Mouse (Mus musculus) ES-E14 (cell line): ENCODE measurements around the gene Mettl24. TPM values are rescaled to one million over a fixed set of nuclear protein-coding genes. Genes with fewer than 3 reads are reported as not detected.
A peak's percentile ranks its signal among the peaks of the same experiment; 100 is the strongest.

Source experiments
- DNase-seq: peaks from one replicate; pipeline ENCODE4 v3.0.0-alpha.2; 2013; ENCODE audit warnings: low read depth, low spot score
- H3K27ac ChIP-seq: 2 replicates; pipeline ENCODE4 v1.5.1; 2012; ENCODE audit warnings: low read depth, mild to moderate bottlenecking, low read length, moderate library complexity, mixed read lengths; ENCODE audit not compliant: poor library complexity, insufficient read depth, severe bottlenecking
- H3K36me3 ChIP-seq: 2 replicates; pipeline ENCODE4 v1.6.1; 2012; ENCODE audit warnings: mild to moderate bottlenecking, low read length, moderate library complexity, mixed read lengths; ENCODE audit not compliant: control insufficient read depth, poor library complexity, insufficient read depth, severe bottlenecking
- H3K4me1 ChIP-seq, 2 experiments: fragments of 150-350 bp in 1 of 2; sonication (generic) in 1 of 2; 2 replicates each; pipeline ENCODE4 v1.6.1; 2012; ENCODE audit warnings: low read length in 2 of 2, mild to moderate bottlenecking in 1 of 2, mixed read lengths in 1 of 2; ENCODE audit not compliant: control insufficient read depth in 2 of 2, insufficient read depth in 2 of 2, poor library complexity in 1 of 2
- H3K4me3 ChIP-seq, 2 experiments: fragments of 150-350 bp in 1 of 2; sonication (generic) in 1 of 2; 2 replicates each; pipeline ENCODE4 v1.5.1; 2012; ENCODE audit warnings: low read length in 2 of 2, low read depth in 1 of 2, mild to moderate bottlenecking in 1 of 2, mixed read lengths in 1 of 2; ENCODE audit not compliant: insufficient read depth in 1 of 2, poor library complexity in 1 of 2, severe bottlenecking in 1 of 2
- H3K9ac ChIP-seq: 2 replicates; pipeline ENCODE4 v1.6.1; 2012; ENCODE audit warnings: low read depth, mild to moderate bottlenecking, low read length, mixed read lengths; ENCODE audit not compliant: poor library complexity, insufficient read depth, severe bottlenecking
- H3K9me3 ChIP-seq: fragments of 150-350 bp; sonication (generic); 2 replicates; pipeline ENCODE4 v1.6.1; 2012; ENCODE audit warnings: low read depth, mild to moderate bottlenecking, low read length; ENCODE audit not compliant: control insufficient read depth, insufficient read depth
- CHD2 ChIP-seq: IDR thresholded peaks from 2 replicates; pipeline ENCODE4 v1.6.1; 2014; ENCODE audit warnings: mild to moderate bottlenecking, low read depth, low read length, inconsistent platforms
- HCFC1 ChIP-seq: IDR thresholded peaks from 2 replicates; pipeline ENCODE4 v1.6.1; 2012; ENCODE audit warnings: low read length, inconsistent platforms, borderline replicate concordance; ENCODE audit not compliant: insufficient read depth
- MAFK ChIP-seq: IDR thresholded peaks from 2 replicates; pipeline ENCODE4 v1.6.1; 2014; ENCODE audit warnings: mild to moderate bottlenecking, low read depth, low read length, inconsistent platforms; ENCODE audit not compliant: insufficient read depth
- ZC3H11A ChIP-seq: IDR thresholded peaks from 2 replicates; pipeline ENCODE4 v1.6.1; 2012; ENCODE audit warnings: low read depth, mild to moderate bottlenecking, inconsistent platforms, low read length, borderline replicate concordance
- ZNF384 ChIP-seq: IDR thresholded peaks from 2 replicates; pipeline ENCODE4 v1.6.1; 2012; ENCODE audit warnings: low read depth, low read length, inconsistent platforms
- in situ Hi-C, 2 experiments: fragments of 600-800 bp; cut with MboI; formaldehyde crosslinking; loops; one replicate each; pipeline ENCODE4 v1.15.1; 2025; ENCODE audit warnings: low sequenced_read_pairs in 2 of 2, inconsistent platforms in 1 of 2; ENCODE audit not compliant: unreplicated experiment in 2 of 2
- total RNA-seq: library from RNA; depleted of rRNA; stranded (reverse); fragments of 300-350 nt; gene quantifications from 2 replicates; pipeline ENCODE4 v1.2.3, GENCODE M21; 2012

Mettl24 gene
- total RNA-seq, 1 experiment: 0.40 TPM

DNA sequence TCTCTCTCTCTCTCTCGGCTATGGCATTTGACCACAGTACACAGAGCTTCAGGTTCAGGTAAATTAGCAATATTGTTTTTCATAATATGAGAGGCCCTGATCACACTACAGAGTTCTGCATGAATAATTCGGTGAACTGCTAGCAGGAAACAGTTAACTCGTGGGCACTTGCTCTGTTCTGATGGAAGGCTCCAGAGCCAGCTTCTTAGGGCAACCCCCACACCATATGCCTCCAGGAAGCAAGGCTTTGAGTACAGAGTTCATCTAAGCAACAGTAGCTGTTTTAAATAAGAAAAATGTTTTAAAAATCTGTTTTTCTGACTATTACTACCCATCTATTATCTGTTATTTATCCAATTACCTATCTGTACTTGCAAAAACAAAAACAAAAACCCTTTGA lies 50.2 kb downstream of the Mettl24 start:
- Histone ChIP-seq H3K4me1 (no peaks in the 10 kb centered on the region), H3K36me3 (no peaks in the 10 kb centered on the region), H3K9ac (no peak overlapping the region), H3K27ac (no peak overlapping the region), H3K9me3 (no peaks in the 10 kb centered on the region), H3K4me3 (no peak overlapping the region)
- TF ChIP-seq MAFK (no peak), ZNF384 (no peak), CHD2 (no peak), HCFC1 (no peak), ZC3H11A (no peak)
- in situ Hi-C loops: no loop called here
- no peak for DNase-seq

DNA sequence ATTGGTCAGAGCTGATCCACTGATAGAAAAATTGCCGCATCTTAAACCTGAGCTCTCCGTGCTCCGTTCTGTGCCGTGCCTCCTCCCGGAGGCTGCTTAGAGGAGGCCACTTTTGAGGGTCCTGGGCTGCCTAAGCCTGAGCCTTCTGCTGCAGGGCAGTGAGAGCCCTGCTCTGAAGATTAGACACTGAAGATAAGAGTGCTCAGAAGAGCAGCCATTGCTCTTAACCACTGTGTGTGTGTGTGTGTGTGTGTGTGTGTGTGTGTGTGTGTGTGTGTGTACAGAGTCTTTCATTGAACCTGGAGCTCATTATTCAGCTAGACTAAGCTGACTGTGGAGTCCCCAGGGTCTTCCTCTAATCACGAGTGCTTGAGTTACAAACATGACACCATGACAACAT lies 53.1 kb downstream of the Mettl24 start:
- no peak for TF ChIP-seq MAFK
- Histone ChIP-seq H3K9ac (no peak overlapping the region), H3K4me3 (no peak overlapping the region), H3K36me3 (no peaks in the 10 kb centered on the region), H3K4me1 (no peaks in the 10 kb centered on the region), H3K27ac (no peak overlapping the region), H3K9me3 (no peaks in the 10 kb centered on the region)
- in situ Hi-C loops: no loop called here
- DNase-seq: no peak

DNA sequence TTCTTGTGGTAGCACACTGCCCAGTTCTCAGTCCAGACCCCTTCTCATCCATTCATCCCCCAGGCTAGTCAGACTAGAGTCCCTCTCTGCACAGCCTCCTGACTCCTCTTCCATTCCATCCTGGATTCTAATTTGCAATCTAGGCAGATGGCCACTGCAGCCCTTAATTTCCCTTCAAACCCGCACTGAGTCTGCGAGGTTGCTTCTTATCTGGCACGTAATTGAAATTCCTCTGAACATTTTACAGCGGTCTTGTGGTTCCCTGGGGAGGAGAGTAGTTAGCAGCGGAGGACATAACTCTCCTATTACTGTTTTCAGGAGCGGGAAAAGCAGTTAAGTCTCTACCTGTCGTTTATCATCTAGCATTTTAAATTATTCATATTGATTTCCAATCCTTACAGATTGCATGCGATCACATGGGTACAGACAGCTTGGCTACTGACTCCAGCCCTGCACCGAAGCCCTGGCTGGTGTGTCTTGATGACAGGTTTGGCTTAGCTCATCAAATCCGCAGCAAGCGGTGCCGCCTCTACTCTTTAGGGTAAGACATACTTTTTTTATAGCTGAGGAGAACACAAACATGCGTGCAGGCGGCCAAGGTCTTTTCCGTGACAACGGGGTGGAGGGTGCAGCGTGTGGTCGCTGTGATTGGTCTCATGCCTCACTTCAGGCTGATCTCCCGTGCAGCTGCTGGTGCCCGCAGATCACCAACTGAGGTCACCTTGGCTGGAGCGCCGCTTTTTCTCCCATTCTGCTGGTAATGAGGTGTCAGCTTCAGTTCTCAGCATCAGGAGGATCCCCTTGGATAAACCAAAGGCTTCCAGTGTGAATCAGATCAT lies 54.4 kb downstream of the Mettl24 start:
- Histone ChIP-seq H3K9me3 (no peaks in the 10 kb centered on the region), H3K9ac (no peak overlapping the region), H3K36me3 (no peaks in the 10 kb centered on the region), H3K4me3 (0 out of 4 replicates have a peak overlapping the region, but pooled peaks of 1 of the 2 experiments have one; percentile 23), H3K4me1 (no peaks in the 10 kb centered on the region), H3K27ac (no peak overlapping the region)
- TF ChIP-seq ZNF384: no peak
- TF ChIP-seq HCFC1: no peak
- no peak for TF ChIP-seq CHD2
- TF ChIP-seq MAFK: no peak
- TF ChIP-seq ZC3H11A: no peak
- in situ Hi-C loops: no loop called here
- no peak for DNase-seq

DNA sequence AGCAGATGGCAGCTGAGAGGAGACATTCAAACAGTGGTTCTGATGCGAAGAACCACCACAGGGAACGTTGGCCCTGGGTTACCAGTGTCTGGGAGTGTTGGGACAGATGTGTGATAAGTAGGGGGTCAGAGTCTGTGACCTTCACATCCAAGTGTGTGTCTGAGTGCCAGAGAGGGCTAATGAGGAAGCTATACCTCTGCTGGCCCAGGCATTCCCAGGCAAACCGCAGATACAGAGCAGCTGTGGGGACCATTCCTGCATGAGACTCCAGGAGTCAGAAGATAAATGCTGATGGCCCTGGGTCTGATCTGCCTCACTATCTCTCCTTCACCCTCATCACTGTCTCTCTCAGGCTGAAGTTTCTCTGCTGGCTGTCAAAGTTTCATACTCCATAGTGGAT lies 57.6 kb downstream of the Mettl24 start:
- in situ Hi-C loops: no loop called here
- Histone ChIP-seq H3K4me1 (no peaks in the 10 kb centered on the region), H3K4me3 (no peak overlapping the region), H3K9me3 (no peaks in the 10 kb centered on the region), H3K27ac (no peak overlapping the region), H3K36me3 (no peaks in the 10 kb centered on the region), H3K9ac (no peak overlapping the region)
- no peak for DNase-seq
- no peak for TF ChIP-seq MAFK
- no peak for TF ChIP-seq ZC3H11A
- no peak for TF ChIP-seq CHD2
- TF ChIP-seq ZNF384: no peak
- no peak for TF ChIP-seq HCFC1

DNA sequence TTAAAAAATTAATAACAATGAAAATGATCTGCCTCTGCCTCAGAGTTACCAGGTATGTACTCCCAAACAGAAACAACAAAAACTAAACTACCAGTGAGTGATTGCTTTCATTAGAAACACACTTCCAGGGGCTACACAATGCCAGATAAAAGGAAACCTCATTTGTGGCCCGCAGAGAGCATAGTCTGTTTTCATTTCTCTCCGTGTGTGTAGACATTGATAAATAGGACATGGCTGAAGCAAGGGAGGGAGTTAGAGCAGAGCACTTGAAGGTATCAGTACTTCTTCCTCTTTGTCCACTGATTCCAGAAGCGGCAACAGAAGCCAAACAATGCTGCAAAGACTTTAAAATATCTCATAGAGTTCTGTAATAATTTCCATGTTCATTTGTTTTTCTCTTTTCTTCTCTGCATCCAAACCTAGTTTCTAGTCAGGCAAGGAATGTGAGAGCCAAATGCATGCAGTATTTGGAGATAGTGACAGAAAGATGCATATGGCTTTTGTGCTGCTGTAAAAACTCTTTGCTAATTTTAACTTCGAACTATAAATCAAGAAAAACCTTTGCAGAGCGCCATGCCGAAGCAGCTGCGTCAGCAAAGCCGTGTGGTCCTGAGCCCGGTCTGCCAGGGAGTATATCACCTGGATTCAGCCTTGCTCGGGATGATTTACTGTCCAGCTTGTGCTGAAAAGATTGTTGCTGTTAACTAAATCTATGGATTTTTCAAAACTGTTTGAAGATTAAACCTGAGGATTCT lies 67.4 kb downstream of the Mettl24 start:
- Histone ChIP-seq H3K36me3 (no peaks in the 10 kb centered on the region), H3K4me1 (no peaks in the 10 kb centered on the region), H3K4me3 (peak overlapping the region in 1 of 2 experiments; percentile 44; a peak in 1 of 4 replicates), H3K9ac (no peak overlapping the region), H3K9me3 (no peaks in the 10 kb centered on the region), H3K27ac (no peak overlapping the region)
- TF ChIP-seq MAFK: no peak
- TF ChIP-seq ZC3H11A: no peak
- TF ChIP-seq HCFC1: no peak
- no peak for TF ChIP-seq ZNF384
- TF ChIP-seq CHD2: no peak
- no peak for DNase-seq
- in situ Hi-C loops: no loop called here
